Mouse (Mus musculus) testis, adult 2 months (tissue): ENCODE results near the gene A830031A19Rik. TPM values are rescaled to one million over a fixed set of nuclear protein-coding genes. Genes with fewer than 3 reads are reported as not detected.

Experiments
- H3K27ac ChIP-seq: fragments of 200-500 bp; 2 replicates; pipeline ENCODE4 v1.5.1; 2012; ENCODE audit warnings: low read depth, low read length; ENCODE audit not compliant: control insufficient read depth, insufficient read depth
- H3K27me3 ChIP-seq: fragments of 200-500 bp; 2 replicates; pipeline ENCODE4 v1.6.1; 2012; ENCODE audit warnings: mild to moderate bottlenecking, low read length, moderate library complexity; ENCODE audit not compliant: control insufficient read depth, insufficient read depth
- H3K36me3 ChIP-seq: fragments of 200-500 bp; 2 replicates; pipeline ENCODE4 v1.6.1; 2012; ENCODE audit warnings: mild to moderate bottlenecking, low read length; ENCODE audit not compliant: control insufficient read depth, insufficient read depth
- H3K4me1 ChIP-seq: fragments of 200-500 bp; 2 replicates; pipeline ENCODE4 v1.6.1; 2012; ENCODE audit warnings: low read length; ENCODE audit not compliant: control insufficient read depth, insufficient read depth
- H3K4me3 ChIP-seq: fragments of 200-500 bp; 2 replicates; pipeline ENCODE4 v1.5.1; 2012; ENCODE audit warnings: low read depth, mild to moderate bottlenecking, low read length, moderate library complexity, mixed read lengths; ENCODE audit not compliant: control insufficient read depth
- CTCF ChIP-seq: fragments of 200-500 bp; IDR thresholded peaks from 2 replicates; pipeline ENCODE4 v1.5.1; 2012; ENCODE audit warnings: low read depth, mild to moderate bottlenecking, inconsistent platforms, low read length, moderate library complexity; ENCODE audit not compliant: control insufficient read depth, insufficient read depth, insufficient replicate concordance
- POLR2A ChIP-seq: fragments of 200-500 bp; IDR thresholded peaks from 2 replicates; pipeline ENCODE4 v1.6.1; 2012; ENCODE audit warnings: low read depth, mild to moderate bottlenecking, inconsistent platforms, low read length, moderate library complexity; ENCODE audit not compliant: control insufficient read depth
- polyA plus RNA-seq: library from polyadenylated mRNA; depleted of rRNA; stranded (reverse); fragments of >200 nt; gene quantifications from 2 replicates; pipeline ENCODE4 v1.2.3, GENCODE M21; 2012

A830031A19Rik gene
- polyA plus RNA-seq, 1 experiment, result not detected

GRCm38 (mm10) chr11:24060428-24060827 lies 14.4 kb downstream of the A830031A19Rik start:
- H3K27ac ChIP-seq, result no peak overlapping the region
- TF ChIP-seq CTCF, result no peak
- TF ChIP-seq POLR2A, result no peak
- peaks cover 5% of the 10 kb centered on the region for H3K4me1 ChIP-seq
- H3K36me3 ChIP-seq, result no peaks in the 10 kb centered on the region
- H3K4me3 ChIP-seq, result no peak overlapping the region
- no peaks in the 10 kb centered on the region; the same call in 1 of the 2 replicates for H3K27me3 ChIP-seq

GRCm38 (mm10) chr11:24059137-24059536 lies 15.7 kb downstream of the A830031A19Rik start:
- H3K36me3 ChIP-seq, result no peaks in the 10 kb centered on the region
- no peak overlapping the region for H3K4me3 ChIP-seq
- no peak overlapping the region for H3K27ac ChIP-seq
- H3K27me3 ChIP-seq, result no peaks in the 10 kb centered on the region; the same call in 1 of the 2 replicates
- no peak for TF ChIP-seq CTCF
- TF ChIP-seq POLR2A, result no peak
- H3K4me1 ChIP-seq, result peaks cover 5% of the 10 kb centered on the region

- TF ChIP-seq POLR2A (no peak), CTCF (no peak)
- no peak overlapping the region for H3K4me3 ChIP-seq
These were observed 22.0 kb downstream of the A830031A19Rik start for GRCm38 (mm10) chr11:24052882-24053281.

GRCm38 (mm10) chr11:24050032-24050757 lies 24.7 kb downstream of the A830031A19Rik start:
- H3K27ac ChIP-seq, result no peak overlapping the region
- TF ChIP-seq CTCF, result no peak
- no peak for TF ChIP-seq POLR2A
- peaks cover 2% of the 10 kb centered on the region for H3K4me1 ChIP-seq
- H3K36me3 ChIP-seq, result no peaks in the 10 kb centered on the region
- no peaks in the 10 kb centered on the region for H3K27me3 ChIP-seq
- no peak overlapping the region for H3K4me3 ChIP-seq

More at GRCm38 (mm10) chr11:24052882-24053281, 22.0 kb downstream of the A830031A19Rik start:
- Histone ChIP-seq H3K4me1 (peaks cover 2% of the 10 kb centered on the region), H3K27me3 (no peaks in the 10 kb centered on the region), H3K27ac (no peak overlapping the region), H3K36me3 (no peaks in the 10 kb centered on the region)

GRCm38 (mm10) chr11:24049226-24050031 lies 25.4 kb downstream of the A830031A19Rik start:
- H3K27ac ChIP-seq, result no peak overlapping the region
- no peaks in the 10 kb centered on the region for H3K36me3 ChIP-seq
- H3K4me1 ChIP-seq, result peaks cover 2% of the 10 kb centered on the region
- peak overlapping the region; percentile 81 for H3K4me3 ChIP-seq
- no peak for TF ChIP-seq POLR2A
- peak; percentile 100 for TF ChIP-seq CTCF
- H3K27me3 ChIP-seq, result no peaks in the 10 kb centered on the region

GRCm38 (mm10) chr11:24044025-24044424 lies 30.8 kb downstream of the A830031A19Rik start:
- no peaks in the 10 kb centered on the region for H3K27me3 ChIP-seq
- H3K4me3 ChIP-seq, result no peak overlapping the region
- no peaks in the 10 kb centered on the region; the same call in 1 of the 2 replicates for H3K4me1 ChIP-seq
- H3K36me3 ChIP-seq, result no peaks in the 10 kb centered on the region
- no peak overlapping the region for H3K27ac ChIP-seq
- no peak for TF ChIP-seq POLR2A
- no peak for TF ChIP-seq CTCF

- no peak overlapping the region for H3K4me3 ChIP-seq
- TF ChIP-seq CTCF (no peak), POLR2A (no peak)
These were observed 54.1 kb downstream of the A830031A19Rik start for GRCm38 (mm10) chr11:24020760-24021159.

More at GRCm38 (mm10) chr11:24020760-24021159, 54.1 kb downstream of the A830031A19Rik start:
- Histone ChIP-seq H3K4me1 (no peaks in the 10 kb centered on the region), H3K36me3 (no peaks in the 10 kb centered on the region), H3K27me3 (no peaks in the 10 kb centered on the region), H3K27ac (no peak overlapping the region)
